Mouse (Mus musculus) frontal cortex, postnatal 36 days (tissue): ENCODE measurements at regions not wholly inside any gene's neighbourhood (a gene's known extent, or its start where the extent isn't known, plus 50 kb on each side); places are given as distances from the start of the nearest gene placed in this dataset.

Source experiments
- DNase-seq, 2 experiments: peaks; one replicate each; pipeline ENCODE4 v3.0.0; 2022; ENCODE audit warnings: low spot score in 2 of 2

DNA sequence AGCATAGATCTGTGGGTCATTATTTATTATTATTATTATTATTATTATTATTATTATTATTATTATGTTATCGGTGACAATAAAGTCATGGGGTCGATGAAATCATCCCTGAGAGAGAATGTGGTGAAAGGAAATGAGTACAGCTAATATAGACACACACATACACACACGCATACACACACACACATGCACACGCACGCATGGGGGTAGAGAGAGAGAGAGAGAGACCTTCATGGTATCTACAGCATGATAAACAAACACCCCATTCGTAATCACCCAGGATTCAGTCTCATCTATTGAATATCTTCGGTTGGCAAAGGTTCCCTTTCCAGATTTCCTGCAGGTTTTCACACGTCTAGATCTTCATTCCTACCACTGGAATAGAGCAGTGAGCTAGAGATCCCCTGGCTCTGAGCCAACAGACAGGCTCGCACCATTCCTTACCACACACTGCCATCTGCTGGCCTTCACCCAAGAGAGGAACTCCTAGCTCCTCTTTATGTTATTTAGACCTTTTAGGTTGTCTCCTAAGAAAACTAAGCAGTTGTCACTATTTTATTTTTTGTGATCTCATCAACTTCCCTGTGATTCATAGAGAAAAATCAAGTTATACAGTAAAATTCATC, 171.2 kb upstream of the Zpld1 start:
- DNase-seq: peak; percentile 85 to 95

DNA sequence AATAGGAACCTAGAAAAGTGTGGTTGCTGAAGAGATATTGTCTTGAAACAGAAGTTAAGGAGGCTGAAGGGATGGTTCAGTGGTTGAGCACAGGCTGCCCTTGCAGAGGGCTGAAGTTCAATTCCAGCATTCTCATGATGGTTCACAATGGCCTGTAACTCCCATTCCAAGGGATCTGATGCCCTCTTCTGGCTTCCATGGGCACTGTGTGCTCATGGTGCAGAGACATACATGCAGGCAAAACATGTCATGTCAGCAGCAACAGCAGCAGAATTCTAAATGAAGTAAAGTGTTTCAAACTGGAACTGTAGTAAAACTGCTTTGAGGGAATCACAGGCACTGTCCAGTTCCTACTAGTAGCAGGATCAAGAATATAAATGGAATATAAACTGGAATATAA, 162.7 kb upstream of the Zpld1 start:
- no peak for DNase-seq

DNA sequence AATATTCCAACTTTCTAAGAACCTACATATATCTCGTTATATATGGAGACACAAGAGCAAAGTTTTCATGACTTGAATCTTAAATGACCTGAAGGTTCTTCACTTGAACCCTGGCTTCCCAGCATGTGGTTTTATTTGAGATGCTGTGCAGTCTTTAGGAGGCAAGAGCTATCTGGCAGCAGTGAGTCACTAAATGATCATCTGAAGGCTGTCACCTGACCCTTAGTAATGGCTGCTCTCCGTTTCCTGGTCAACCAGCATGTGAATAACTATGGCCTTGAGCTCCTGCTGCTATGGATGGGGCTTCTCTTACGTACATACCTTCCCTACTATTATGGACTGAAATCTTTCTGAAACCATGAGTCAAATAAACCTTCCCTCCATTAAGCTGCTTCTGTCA, 149.8 kb upstream of the Zpld1 start:
- DNase-seq: no peak

DNA sequence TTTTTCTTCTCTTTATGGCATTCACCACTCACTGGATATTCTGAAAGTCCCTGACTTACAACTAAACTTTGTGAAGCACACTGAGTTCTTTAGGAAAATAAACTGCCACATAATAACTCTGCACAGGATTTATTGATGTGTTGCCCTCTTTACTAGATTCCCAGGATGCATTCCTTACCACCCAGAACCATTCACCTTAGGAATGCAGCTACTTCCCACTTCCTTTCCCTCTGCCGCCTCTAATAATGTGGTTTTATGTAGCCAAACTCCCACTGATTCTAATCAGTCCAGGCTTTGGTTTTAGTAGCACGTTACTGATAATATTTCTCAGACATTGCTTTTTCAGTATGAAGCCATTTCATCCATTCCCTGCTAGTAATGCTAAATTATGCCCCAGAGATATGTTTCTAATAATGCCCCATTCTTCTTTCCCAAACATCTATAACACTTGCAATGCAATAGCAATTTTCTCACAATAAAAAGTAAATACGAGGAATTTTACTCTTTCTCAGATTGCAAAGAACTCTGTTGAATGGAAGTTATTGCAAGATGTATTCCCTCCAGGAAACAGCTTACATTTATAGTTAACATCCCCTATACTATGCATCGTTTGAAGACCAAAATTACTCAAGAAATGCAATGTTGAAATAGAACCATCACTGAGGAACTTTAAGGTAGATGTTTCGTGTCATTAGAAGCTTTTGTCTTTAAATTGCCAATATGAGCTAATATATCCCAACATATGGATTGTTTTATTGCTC, 145.2 kb upstream of the Zpld1 start:
- no peak for DNase-seq

DNA sequence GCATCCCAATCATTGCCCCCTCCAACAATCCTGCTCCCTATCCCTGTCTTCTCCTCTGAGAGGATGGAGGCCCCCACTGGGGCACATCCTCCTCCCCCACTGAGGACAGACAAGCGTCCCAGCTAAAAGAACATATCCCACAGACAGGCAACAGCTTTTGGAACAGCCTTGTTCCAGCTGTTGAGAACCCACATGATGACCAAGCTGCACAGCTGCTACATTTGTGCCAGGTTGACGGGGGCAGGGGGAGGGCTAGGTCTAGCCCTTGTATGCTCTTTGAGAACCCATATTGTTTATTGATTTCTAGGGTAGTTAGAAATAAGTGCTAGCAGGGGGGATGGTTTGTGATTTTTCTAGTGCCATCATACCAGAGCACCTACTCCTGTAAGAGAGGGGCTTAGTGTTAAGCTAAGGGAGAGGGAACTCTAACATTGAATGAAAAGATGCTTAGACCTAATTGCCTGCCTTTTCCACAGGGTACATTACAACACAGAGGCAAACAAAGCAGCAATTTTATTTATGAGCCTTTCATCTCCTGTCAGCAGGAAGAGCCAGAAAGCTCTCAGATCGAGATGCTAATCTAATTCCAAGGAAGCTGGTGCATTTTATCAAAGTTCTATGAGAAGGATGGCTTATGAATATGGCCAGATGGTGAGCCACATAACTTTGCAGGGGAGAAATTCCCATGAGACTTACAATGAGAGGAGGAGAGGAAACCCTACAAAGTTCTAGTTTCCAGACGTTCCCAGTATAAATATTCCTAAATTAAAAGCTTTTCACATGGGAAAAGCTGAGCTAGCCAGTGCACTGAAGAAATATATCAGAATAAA, 137.6 kb upstream of the Zpld1 start:
- peak in 1 of 2 experiments; percentile 27 for DNase-seq

DNA sequence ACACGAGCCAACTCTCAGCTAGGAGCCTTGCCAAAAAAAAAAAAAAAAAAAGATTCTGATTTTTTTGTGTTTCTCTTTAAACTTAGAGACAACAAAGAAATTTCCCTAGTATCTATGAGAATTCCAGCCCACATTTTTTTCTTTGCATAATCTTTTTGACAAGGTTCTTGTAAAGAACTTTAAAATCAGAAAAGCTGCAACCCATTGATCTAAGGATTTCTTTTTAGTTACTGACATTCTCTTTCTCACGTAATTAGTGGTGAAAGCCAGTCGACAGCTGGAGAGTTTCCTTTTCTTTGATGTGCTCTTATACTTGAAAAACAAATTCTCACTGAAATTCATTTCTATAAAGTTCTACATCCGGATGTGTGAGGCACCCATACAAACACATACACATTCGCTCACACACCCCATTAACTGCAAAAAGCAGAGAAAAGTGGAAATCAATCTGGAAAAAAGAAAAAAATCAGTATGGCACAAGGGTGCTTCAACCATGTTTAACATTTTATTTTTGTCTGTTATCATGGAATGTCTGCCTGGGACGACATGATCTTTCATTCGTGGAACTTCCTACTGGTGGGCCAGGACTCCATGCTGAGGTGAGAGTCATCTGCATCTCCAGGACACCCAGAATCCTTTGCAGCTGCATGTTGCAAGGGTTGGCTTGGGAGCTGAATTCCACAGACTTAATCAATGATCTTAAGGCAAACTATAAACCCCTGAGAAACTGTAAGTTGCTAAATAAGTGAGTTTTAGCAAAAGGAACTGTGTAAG, 124.0 kb upstream of the Zpld1 start:
- no peak for DNase-seq

DNA sequence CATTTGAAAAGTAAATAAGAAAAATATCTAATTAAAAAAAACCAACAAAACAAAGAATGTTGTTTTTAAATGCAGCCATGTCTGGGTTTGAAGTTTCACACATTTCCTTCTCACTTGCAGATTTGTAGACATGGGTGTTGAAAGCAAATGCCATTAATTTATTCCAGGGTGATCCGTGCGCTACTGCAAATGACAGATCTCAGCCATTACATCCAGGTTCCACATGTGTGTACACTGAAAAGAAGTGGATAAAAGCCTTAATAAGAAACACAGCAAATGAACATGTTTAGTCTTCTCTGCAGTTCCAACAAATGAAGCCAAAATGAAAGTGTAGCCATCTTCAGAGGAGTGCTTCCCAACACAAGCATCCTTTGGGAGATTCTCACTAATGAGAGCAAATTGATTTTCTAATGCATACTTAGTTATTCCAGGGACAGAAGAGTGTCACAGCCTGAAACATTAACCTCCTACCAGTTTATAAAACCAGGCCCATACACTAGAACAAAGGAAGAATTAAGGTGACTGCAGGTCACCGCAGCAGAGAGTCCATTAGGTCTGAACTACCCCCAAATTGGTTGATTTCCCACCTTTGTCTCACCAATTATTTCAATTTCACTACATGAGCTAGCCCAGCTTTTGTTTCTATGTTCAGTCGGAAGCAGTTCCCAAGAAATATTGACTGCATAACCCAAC, 123.2 kb upstream of the Zpld1 start:
- no peak for DNase-seq

DNA sequence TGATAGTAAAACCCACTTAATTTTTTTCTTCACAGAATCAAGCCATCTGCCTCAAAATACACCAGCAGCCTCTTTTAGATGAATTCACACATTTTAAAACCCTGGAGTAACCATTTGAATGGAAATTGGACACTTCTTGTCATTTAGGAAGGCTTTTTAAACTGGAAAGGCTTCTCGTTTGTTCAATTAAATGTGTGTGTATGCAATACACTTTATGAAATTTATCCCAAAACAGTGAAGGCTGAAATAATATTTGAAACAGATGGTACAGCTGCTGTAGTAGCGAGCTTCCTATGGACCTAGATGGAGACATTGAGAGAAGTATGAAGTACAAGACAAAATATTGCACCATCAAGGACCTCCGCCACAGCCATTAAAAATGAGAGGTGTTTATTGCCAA, 121.1 kb upstream of the Zpld1 start:
- no peak for DNase-seq

DNA sequence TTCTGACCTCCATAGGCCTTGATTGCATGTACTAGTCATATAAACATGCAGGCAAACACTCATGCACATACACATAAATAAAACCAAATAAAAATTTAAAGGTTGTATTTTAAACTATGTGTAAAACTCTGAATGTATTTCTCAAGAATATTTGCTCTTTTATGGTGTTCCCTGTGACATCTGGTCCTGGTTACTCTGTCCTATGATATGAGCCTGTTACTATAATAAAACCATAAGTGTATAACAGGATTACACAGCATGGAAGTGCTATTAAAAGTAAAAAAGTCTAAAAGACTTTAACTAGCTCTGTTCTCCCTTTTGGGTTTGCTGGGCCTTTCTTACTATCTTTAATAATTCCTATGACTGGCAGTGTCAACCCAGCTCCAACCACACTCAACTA, 103.0 kb upstream of the Zpld1 start:
- DNase-seq: no peak

DNA sequence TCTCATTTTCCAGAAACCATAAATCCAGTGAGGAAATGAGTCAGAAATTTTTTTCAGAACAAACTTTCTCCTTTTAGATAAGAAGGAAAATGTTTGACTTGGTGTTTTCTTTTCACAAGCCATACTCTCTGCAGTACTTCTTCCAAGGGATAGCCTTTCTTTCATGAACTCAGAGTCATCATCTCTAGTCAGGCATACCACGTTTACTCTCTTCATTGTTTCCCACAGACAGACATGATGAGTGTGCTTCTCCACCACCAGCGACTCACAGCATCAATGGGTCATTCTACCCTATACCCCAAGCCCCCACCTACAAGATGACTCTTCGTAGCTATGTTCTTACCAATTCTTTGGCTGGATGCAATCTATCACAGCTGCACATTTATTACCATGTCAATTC, 97.1 kb upstream of the Zpld1 start:
- no peak for DNase-seq

DNA sequence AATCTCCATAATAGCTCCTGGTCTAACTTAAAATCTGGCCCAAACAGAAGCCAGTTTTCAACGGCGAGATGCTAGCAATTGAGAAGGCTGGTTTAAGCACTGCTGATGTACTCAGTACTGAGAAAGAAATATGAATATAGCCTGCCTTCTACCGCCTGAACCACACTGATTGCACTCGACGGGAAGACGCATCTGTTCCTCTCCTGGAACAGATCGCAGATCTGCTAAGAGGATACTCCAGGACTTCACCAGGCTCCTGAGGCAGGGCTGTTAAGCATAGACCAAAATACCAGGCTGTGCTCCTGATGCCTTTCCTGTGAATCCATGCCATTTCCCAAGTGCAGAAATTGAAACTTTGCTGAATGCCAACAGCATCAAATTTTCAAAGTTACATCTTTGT, 92.6 kb upstream of the Zpld1 start:
- no peak for DNase-seq

DNA sequence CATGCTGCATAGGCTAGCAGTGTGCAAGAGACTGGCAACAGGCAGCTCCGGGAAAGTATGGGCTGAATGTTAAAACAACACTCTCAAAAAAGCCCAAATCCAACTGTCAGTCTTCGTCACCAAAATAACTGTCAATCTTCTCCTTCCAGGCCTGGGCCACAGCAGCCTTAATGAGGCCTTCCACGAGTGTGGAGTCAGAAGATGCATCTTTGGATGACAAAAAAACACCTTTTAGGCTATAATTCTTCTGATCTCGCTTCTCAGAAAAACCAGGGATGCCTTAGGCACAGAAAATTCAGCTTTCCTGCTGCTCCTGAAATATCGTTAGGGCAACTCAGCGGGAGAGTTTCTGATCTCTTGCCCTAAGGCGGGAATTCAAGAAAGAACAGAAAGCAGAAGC, 82.2 kb upstream of the Zpld1 start:
- DNase-seq: no peak

DNA sequence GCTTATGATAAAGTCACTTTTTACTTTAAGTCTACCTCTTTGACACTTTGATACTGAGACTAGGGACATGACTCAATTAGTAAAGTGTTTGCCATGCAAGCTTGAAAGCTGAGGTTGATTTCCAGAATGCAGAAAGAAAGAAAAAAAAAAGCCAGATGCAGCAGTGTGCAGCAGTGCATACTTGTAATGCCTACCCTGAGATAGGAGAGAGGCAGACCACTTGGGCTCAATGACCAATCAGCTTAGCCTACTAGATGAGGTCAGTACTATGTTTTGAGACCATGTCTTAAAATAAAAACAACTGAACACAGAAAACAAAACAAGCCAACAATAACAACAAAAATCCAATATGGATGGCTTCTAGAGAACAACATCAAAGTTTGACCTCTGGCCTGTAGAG, 81.4 kb upstream of the Zpld1 start:
- DNase-seq: no peak

DNA sequence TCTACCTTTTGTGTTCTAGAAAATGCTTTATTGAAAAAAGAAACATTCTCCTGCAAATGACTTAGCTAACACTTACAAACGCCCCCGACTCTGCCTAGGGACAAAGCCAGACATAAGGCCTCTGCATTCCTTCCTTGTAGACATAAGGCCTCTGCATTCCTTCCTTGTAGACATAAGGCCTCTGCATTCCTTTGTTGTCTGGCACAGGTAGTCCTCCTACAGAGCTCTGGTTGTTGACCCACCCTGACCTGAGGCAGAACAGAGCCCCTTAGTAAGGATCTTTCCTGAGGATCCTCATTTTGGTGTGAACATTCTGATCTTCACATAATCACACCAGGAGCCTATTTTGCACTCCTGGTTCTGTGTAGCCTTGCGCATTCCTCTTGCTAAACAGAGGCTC, 80.9 kb upstream of the Zpld1 start:
- DNase-seq: no peak

DNA sequence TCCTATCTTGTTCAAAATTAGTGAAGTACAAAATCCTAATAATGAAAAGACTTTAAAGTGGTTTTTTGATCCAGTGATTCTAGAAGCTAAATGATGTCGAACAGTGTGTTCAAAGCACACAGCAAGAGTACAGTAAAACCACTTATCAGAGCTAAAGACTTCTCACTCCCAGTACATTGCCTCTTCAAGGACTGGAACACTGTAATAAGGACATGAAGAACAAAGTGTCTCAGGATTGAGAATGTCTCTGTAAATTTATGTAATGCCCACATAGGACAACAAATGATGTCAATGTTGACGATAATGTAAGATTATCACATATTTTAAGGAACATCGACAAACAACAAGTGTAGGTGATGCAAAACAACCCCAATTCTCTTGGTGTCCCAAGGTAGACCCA, 78.1 kb upstream of the Zpld1 start:
- no peak for DNase-seq

DNA sequence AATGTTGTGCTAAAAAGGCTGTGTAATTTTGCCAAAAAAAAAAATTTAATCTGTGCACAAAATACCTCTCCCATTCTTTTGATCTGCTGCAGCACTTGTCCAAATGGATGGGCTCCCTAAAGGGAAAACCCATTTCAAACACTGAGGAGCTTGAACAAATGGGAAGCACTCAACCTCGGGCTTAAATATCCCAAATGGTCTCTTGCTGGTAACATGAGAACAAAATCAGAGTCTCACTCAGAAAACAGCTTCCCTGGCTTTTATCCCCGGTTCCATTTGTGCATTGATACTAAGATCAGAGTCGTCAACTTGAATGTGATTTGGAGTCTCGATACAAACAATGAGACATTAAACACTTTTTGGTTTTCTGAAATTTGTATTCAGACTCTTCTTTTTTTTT, 59.9 kb upstream of the Zpld1 start:
- no peak for DNase-seq

DNA sequence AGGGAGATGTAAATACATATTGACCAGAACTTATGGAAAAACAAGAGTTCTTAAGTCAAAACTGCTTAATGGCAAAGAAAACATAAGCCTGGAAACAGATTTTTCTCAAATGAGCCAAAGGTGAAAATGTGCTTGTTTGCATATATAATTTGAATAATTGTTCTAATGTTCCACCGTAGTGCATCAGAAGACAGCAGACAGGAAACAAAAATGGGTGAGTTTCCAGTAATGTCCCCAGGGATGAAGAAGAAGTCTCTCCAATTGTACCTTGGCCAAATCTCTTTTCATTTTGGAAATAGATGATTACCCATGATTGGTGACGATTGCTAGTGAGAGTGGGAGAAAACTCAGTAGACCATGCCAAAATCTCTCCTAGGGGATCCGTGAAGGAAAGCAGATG, 58.3 kb upstream of the Zpld1 start:
- no peak for DNase-seq
